Mouse (Mus musculus) mouse trophoblast stem cell (cell line): ENCODE measurements around the gene Golgb1.

ENCODE experiments used
- in situ Hi-C, 2 experiments: fragments of 300-500 bp; cut with MseI, MboI; formaldehyde crosslinking; loops; 2 replicates in 1 of 2; 3 replicates in 1 of 2; pipeline ENCODE4 v1.15.1; 2025

Golgb1 gene

GRCm38 (mm10) chr16:36918505-36918904, 43.6 kb downstream of the Golgb1 start:
- in situ Hi-C loops = no loop called here

GRCm38 (mm10) chr16:36920410-36920809, 45.5 kb downstream of the Golgb1 start:
- in situ Hi-C loops = no loop called here

- in situ Hi-C loops = no loop called here
These were observed 46.2 kb downstream of the Golgb1 start for GRCm38 (mm10) chr16:36921067-36921613.

- in situ Hi-C loops = no loop called here
These were observed 47.0 kb downstream of the Golgb1 start for GRCm38 (mm10) chr16:36921980-36922379.

- in situ Hi-C loops = no loop called here
These were observed 49.4 kb downstream of the Golgb1 start for GRCm38 (mm10) chr16:36924312-36924711.

GRCm38 (mm10) chr16:36925351-36925750, 50.4 kb downstream of the Golgb1 start:
- in situ Hi-C loops = no loop called here

- in situ Hi-C loops = no loop called here
These were observed 50.9 kb downstream of the Golgb1 start for GRCm38 (mm10) chr16:36925797-36926196.

GRCm38 (mm10) chr16:36926514-36927447, 51.8 kb downstream of the Golgb1 start:
- in situ Hi-C loops = no loop called here

GRCm38 (mm10) chr16:36927495-36928105, 52.7 kb downstream of the Golgb1 start:
- in situ Hi-C loops = no loop called here

- in situ Hi-C loops = no loop called here
These were observed 53.2 kb downstream of the Golgb1 start for GRCm38 (mm10) chr16:36928106-36928500.

- in situ Hi-C loops = no loop called here
These were observed 54.3 kb downstream of the Golgb1 start for GRCm38 (mm10) chr16:36929216-36929615.

GRCm38 (mm10) chr16:36930231-36931136, 55.5 kb downstream of the Golgb1 start:
- in situ Hi-C loops = no loop called here

GRCm38 (mm10) chr16:36931381-36931780, 56.4 kb downstream of the Golgb1 start:
- in situ Hi-C loops = no loop called here

- in situ Hi-C loops = no loop called here
These were observed 57.0 kb downstream of the Golgb1 start for GRCm38 (mm10) chr16:36931976-36932375.

GRCm38 (mm10) chr16:36932546-36932945, 57.6 kb downstream of the Golgb1 start:
- in situ Hi-C loops = no loop called here

GRCm38 (mm10) chr16:36934131-36934840, 59.3 kb downstream of the Golgb1 start:
- in situ Hi-C loops = no loop called here

GRCm38 (mm10) chr16:36934841-36935620, 60.1 kb downstream of the Golgb1 start, which contains the start of gene Hcls1:
TSS of gene Hcls1 (plus strand) at chr16:36934983.
- in situ Hi-C loops = no loop called here

GRCm38 (mm10) chr16:36935814-36936213, 60.9 kb downstream of the Golgb1 start:
- in situ Hi-C loops = no loop called here

GRCm38 (mm10) chr16:36941137-36941727, 66.3 kb downstream of the Golgb1 start:
- in situ Hi-C loops = no loop called here

GRCm38 (mm10) chr16:36941895-36942294, 67.0 kb downstream of the Golgb1 start:
- in situ Hi-C loops = no loop called here
